Mouse (Mus musculus): ENCODE measurements around the gene AC170998.1.
"Not testable (repeated sequence)": the region's sequence is repeated elsewhere in the genome, so short reads cannot be mapped to it uniquely, and the experiment has no call there.

Gene AC170998.1

GRCm38 (mm10) chr17:28707136-28707627, 18.7 kb upstream of the AC170998.1 start:
- no peak for DNase-seq

- DNase-seq: no peak
Observed at GRCm38 (mm10) chr17:28707816-28708215, 18.1 kb upstream of the AC170998.1 start.

- no peak for DNase-seq
Observed at GRCm38 (mm10) chr17:28708989-28709388, 16.9 kb upstream of the AC170998.1 start.

- no peak for DNase-seq
Observed at GRCm38 (mm10) chr17:28709552-28710290, 16.2 kb upstream of the AC170998.1 start.

DNA sequence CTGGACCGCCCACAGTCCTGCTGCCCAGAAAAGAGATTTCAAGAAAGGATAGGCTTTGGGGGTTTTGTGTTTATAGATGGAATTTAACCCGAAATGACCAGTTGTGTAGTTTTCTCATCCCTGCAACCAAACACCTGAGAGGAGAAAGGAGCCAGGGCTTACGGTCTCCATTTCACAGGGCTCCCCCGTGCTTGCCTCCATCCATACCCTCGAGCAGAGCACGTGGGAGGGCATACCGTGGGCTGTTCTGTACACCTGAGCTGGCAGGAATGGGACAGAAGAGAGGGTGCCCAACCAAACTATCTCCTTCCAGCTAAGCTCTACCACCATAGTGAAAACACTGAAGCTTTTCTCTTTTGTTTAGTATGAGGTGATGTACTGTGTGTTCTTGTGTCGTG, 15.6 kb upstream of the AC170998.1 start:
- no peak for DNase-seq

DNA sequence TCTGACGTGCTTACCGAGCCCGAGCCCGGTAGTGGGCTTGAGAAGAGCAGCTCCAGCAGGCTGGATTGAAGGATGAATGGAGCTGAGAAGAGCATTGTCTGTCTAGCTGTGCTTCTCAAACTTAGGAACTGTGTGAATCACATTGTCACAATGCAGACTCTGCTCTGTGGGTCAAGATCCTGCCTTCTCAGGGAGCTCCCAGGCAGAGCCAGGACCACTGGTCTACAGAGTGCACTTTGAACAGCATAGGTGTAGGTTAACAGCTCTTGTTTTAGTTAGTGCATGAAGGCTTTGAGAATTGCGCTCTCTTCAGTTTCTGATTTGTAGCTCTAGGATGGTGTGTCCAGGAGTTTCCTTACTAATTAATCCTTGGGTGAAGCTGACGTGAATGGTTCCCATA, 14.6 kb upstream of the AC170998.1 start:
- DNase-seq: no peak

- DNase-seq: no peak
Observed at GRCm38 (mm10) chr17:28712305-28712704, 13.6 kb upstream of the AC170998.1 start.

- DNase-seq: no peak
Observed at GRCm38 (mm10) chr17:28714006-28714405, 11.9 kb upstream of the AC170998.1 start.

GRCm38 (mm10) chr17:28715832-28716548, 9.9 kb upstream of the AC170998.1 start:
- DNase-seq: no peak

DNA sequence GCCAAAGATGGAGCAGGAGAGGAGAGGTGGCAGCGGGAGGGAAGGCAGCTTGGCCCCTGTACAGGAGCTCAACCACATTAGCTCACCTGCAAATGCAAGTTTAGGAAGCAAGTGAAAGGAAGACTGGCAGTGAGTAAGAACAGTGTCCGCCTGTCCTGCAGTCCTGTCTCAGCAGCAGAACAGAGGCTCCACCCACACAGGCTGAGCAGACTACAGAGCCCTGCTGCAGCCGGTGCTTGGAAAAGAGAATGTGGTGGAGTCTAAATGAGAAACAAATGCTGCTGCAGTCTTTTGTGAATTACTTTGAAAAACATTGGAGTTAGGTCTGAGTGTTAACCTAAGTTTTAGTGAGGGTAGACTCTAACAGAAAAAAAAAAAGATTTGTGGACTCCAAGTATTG, 8.3 kb upstream of the AC170998.1 start:
- no peak for DNase-seq

DNA sequence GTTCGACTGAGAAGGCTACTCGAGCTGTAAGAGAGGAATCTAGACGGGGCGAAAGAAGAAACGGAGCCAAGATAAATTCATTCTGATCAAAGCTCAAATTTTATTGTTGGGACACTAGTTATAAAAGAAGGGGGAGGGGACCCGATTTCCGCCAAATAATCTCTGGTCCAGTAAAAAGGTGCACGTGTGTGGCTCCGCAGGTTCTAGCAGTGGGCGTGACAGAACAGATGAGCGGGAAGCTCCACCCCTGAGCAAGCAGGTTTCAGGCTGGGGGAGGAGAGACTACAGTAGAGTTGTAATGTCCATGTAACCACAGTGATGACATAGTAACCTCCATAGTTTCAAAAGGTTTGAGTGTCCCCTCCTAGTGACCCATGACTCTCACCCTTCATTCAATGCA, 1.6 kb downstream of the AC170998.1 start:
- not testable (repeated sequence) for DNase-seq

DNA sequence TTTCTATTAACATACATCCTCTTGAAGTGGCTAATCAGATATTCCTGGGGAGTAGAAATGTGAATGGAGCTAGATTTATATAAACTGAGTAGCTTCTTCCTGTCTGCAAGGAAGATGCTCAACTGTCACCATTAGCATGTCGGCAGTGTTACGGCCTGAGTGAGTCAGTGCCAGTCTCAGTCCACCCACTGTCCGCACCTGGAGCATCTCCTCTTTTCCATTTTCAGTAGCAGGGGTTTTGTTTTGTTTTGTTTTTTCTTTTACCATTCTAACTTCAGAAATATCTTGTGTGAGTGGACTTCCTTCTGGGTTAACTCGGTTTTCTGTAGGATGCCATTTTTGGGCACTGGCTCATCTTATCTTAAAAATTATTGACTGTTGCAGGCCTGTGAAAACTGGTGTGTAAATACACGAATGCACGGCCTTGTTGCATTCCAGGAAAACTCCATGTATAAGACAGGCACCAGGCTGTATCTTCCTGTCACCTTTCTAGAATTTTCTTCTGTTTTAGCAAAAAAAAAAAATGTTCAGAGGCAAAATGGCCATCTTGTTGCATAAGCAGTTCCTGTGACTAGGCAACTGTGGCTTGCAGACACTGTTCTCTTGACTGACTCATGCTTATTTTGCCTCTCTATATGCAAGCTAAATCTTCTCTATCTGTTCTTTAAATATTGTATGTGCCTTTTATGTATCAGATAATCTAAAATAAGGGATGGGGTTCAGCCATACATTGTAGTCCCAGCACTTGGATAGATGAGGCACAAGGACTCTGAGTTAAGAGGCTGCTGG, 9.6 kb downstream of the AC170998.1 start:
- no peak for DNase-seq

DNA sequence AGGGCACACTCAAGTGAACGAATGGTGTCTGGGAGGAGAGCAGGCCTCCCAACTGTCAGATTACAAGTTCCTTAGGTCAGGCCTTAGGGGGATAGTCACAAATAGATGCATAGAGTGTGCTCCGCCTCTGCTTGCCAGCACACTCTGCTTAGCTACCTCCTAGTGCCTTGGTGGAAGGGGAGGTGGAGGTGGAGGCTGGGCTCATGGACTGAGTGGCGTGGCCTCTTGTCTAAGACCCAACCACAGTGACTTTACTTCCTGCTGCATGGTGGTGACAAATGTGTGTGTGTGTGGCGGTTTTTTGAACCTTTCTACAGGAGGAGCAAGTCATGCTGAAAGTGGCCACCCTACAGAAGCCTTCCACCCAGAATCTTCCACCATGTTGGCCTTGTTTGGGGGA, 10.6 kb downstream of the AC170998.1 start:
- DNase-seq: no peak

DNA sequence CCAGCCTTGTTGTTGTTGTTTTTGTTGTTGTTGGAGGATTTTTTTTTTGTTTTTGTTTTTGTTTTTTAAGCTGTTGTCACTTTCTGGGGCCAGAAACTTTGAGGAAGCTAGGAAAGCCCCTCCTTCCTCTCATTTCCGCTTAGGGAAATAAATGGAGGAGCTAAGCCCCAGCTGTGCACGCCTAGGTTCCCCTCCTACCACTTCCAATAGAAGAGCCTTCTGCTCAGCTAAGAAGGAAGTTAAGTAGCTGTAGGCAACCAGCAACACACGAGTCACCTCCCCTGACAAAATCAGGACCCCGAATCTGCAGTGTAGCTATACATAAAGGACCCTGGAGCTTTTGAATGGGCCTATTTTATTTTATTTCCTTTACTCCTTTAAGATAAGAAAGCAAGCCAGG, 12.1 kb downstream of the AC170998.1 start:
- DNase-seq: no peak

GRCm38 (mm10) chr17:28739244-28739643, 13.4 kb downstream of the AC170998.1 start:
- no peak for DNase-seq

DNA sequence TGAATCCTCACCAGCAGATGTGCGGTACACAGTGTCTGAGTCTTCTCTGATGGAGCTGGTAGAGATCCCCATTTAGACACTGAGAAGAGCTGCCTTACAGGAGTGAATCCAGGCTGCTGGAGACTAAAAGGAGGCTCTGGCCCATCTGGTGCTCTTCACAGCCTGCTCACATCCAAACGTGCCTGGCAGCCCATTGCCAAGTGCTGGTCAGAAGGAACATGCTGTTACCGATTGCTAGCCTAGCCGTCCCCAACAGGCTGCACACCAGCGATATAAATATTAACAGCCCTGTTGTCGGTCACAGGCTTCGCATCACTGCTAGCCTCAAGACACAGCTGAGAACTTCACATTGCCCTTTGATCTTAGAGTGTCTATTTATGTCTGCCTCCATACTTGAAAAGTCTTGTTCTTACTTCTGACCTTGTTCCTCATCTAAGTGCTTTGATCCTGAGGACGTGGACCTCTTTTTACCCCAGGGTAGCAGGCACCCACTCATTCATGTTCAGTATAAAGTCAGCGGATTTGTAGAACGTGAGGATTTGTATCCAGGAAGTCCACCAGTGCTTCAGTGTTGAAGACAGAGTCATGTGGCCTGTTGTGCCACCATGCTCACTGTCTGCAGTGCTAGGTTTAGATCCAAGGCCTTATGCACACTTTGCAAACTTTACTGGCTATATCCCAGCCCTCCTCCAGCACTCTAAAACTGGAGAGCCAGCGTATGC, 17.4 kb downstream of the AC170998.1 start:
- DNase-seq: peak; percentile 63

DNA sequence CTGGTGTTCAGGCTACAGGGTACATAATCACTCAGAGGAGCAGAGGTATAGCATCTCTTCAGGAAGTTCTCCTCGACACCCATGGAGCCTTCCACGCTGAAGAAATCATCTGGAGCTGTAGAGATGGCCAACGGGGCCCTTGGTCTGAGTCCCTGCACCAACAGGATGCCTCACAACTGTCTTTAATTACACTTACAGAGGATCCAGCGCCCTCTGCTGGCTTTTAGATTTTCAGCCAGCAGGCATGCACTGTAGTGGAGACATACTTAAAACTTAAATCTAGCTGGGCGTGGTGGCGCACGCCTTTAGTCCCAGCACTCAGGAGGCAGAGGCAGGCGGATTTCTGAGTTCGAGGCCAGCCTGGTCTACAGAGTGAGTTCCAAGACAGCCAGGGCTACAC, 18.0 kb downstream of the AC170998.1 start:
- DNase-seq: no peak

GRCm38 (mm10) chr17:28745773-28746172, 19.9 kb downstream of the AC170998.1 start:
- no peak for DNase-seq

DNA sequence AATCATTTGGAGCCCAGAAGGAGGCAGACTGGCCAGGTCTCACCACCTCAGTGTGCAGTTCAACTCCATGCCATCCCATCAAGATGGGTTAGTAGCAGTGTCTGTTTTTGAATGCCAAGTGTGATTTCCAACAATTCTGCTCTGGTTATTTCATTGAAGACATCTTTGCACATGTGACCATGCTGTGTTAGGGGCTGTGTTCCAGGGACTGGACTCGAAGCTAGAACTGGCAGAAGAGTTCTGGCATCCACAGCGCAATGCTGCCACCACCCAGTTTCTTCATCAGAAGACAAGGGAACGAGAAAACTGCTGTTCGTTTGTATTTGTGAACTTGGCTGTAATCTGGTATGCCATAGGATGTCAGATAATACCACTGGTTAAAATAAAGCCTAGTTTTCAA, 22.1 kb downstream of the AC170998.1 start:
- DNase-seq: no peak

- no peak for DNase-seq
Observed at GRCm38 (mm10) chr17:28750580-28750979, 24.7 kb downstream of the AC170998.1 start.

DNA sequence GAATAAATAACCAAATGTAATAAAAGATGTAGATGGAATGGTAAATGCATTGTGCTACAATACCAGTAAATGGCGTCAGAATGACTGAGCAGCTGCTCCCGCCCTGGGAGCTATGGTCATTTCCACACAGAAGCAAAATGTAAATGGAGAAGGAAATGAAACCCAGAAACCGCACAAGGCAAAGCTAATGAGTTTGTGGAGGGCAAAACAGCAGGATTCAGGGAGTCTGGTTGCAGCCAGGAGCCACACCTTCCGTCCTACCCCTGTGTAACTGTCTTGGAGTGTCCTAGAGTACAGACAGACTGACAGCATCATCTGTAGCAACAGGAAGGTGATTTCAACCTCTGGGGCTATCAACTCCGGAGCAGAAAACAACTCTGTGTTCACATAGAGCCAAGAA, 30.6 kb downstream of the AC170998.1 start:
- no peak for DNase-seq

DNA sequence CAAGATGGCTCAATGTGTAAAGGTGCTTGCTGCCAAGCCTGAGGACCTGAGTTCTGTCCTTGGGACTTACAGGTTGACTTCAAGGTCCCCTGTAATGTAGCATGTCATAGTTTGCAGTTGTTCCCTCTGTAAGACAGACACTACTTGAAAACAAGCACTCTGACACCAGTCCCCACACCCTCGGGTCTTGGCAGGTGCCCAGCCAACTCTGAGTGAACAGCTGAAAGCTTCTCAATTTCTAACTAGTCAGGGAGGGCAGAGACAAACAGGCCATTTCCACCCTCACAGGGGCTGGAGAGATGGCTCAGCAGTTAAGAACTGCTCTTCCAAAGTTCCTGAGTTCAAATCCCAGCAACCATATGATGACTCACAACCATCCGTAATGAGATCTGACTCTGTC, 31.6 kb downstream of the AC170998.1 start:
- DNase-seq: no peak

All from cerebellum, adult 9-10 months (tissue).